Mouse (Mus musculus): ENCODE data around the gene Fancm.
"Not testable (repeated sequence)": the region's sequence is repeated elsewhere in the genome, so short reads cannot be mapped to it uniquely, and the experiment has no call there.

Fancm gene

DNA sequence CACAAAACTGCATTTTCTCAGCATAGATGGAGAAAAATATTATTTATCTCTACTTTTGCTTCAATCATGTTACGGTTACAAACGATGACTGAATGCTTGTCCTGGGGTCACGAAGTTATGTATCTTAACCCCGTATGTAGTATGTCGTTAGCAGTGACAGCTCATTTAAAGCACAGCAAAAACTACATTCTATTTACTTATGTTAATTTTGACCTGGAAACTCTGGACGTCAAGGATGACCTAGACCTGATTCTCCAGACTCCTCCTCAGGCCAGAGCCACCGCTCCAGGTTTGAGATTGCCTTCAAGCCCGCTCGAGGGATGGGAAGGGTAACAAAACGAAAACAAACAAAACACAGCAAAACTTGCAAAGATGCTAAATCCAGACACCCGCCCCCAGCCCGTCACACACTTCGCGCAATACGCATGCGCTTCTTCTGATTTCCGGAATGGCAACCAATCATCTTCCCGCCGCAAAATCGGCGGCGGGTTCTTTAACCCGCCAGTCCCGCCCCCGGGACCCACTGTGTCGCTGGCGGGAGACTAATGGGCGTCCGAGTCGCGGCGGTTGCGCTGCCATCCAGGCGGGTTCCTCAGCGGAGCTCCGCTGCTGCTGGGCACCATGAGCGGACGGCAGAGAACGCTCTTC is at the start of gene Fancm:
Gene Fancm (plus strand): TSS at position 519 of the 648 bp plus-strand sequence.
- DNase-seq (ENCODE audit: low spot score) = peak; percentile 89

DNA sequence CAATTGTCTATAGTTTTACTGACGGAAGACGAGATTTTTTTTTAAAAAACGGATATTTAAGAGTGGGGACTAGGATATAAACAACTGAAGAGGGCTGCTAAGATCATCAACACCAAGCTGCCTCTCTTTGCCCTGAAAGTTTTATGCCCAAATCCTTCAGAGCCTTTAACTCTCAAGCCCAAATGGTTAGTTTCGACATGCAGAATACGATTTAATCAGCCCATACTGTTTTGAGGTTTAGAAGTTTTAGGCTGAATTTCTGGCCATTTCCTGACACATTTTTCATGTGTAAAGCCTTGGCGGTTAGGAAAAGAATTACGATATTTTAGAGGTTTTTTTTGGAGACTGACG is 39.6 kb upstream of the Fancm start:
- DNase-seq (ENCODE audit: low spot score) = no peak

DNA sequence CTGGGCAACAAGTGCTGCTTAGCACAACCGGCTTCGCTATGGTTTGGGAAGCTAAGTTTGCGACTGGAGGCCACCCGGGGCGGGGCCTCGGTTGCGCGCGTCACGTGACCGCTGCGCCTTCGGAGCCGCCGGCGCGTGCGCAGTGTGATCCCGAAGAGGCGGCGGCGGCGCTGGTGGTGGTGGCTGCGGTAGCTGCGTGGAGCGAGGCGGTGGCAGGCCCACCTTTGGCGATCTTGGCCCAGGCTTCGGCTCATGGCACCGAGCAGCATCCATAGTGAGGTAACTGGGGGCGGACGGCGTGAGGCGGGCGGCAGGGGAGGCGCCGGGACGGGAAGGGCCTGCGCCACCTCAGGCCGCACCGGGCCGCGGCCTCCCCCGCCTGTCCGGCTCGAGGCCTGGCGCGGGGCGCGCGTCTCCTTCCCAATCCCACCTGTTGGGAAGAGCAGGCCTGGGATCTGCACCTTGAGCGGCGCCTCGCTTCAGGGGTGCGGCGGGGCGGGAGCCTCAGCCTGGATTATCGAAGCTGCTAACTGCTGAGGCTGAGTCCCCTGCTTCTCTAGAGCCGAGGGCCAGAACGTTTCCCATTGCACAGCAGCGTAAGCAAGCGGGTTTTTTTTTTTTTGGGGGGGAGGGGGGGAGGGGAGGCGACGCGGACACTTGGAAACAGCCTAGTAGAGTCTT is 39.1 kb upstream of the Fancm start, which contains the start of gene Prpf39:
Gene Prpf39 (plus strand): TSS at position 144 of the 681 bp plus-strand sequence.
- DNase-seq (ENCODE audit: low spot score) = peak; percentile 97

DNA sequence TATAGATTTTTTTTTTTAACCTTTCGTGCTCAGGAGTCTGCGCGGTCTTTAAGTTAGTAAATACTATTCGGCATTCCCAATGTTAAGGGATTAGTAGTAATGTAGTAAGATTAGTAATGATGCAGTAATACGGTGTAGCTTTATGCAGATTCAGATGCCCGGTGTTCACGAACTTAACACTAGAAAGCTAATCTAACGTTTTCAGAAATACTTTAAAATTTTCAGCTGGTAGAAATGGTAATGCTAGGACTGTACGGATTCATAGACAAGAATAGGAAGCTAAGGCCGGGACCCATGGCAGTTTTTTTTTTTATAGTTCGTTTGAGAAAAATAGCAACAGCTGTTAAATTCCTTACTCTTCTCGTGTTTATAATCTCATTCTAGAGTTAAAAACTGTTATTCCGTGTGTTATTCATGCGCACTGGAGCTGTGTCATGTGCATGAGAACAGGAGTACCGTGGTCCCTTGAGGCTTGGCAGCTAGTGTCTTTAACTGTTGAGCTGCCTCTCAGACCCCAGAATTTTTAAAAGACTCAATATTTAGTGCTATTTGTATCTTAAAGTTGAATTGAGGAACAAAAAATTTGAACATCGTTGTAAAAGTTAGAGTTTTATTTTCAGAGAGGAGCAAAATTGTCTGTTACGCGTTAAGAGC is 38.4 kb upstream of the Fancm start:
- no peak for DNase-seq (ENCODE audit: low spot score)

DNA sequence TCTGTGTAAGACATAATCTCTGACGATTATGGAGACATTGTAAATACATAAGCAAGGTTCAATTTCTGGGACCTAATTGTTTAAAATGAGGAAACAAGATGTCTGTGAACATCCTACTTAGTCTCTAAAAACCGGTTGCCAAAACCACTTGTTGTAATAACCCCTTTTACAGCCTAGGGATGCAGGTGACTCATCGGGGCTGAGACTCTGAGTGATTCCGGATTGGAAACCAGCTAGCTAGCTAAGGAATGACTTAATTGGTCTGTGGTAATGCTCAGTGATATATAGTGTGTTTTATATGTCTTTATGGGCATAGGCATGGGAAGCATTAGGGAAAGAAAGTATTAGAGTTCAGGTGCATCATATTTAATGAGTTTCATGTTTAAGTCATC is 37.9 kb upstream of the Fancm start:
- no peak for DNase-seq (ENCODE audit: low spot score)

DNA sequence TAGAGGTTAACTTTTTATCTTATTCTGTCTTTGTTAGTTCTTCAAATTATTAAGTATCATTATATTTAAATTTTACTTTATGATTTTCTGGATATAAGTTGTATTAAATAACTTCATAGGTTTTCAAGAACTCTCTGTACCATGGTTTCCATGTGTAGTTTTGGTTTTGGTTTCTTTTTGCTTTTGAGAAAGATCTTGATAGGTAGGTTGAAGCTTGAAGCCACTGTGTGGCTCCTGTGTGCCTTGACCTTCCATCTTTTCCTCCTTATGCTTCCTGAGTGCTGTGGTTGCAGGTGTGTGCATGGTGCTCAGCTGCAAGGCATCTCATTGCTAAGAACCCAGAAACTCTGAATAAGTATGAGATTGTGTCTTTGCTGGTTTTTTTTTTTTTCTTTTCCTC is 26.6 kb upstream of the Fancm start:
- no peak for DNase-seq (ENCODE audit: low spot score)

DNA sequence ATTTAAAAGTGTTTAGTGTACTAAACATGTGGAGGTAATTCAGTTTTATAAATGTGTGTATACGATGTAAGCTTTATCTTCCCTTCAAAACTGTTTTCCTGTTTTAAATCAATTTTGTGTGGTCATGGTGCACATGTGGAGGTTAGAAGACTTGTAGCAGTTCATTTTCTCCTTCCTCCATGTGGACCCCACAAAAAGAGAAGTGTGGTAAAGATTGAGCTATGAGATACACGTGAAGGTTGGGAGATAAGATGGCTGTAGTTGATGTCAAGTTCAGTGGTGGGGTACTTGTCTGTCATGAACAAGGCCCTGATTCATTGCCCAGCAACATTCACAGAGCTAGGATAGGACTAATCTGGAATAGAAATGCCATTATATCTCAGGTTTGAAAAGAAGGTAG is 17.2 kb upstream of the Fancm start:
- no peak for DNase-seq (ENCODE audit: low spot score)

DNA sequence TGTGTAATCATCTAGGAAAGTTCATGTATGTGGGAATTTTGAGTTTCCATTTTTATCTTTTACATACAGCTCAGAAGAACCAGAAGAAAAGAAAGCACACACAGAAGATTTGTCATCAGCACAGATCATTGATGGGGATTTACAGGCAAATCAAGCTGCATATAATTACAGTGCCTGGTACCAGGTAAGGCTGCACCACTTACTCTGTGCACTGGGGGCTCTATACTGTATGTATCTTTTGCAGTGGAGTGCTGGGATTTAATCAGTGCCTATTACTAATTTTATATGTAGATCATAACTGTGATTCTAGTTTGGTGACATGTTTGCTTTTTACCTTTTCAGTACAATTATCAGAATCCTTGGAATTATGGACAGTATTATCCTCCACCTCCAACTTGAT is 14.3 kb upstream of the Fancm start:
- no peak for DNase-seq (ENCODE audit: low spot score)

DNA sequence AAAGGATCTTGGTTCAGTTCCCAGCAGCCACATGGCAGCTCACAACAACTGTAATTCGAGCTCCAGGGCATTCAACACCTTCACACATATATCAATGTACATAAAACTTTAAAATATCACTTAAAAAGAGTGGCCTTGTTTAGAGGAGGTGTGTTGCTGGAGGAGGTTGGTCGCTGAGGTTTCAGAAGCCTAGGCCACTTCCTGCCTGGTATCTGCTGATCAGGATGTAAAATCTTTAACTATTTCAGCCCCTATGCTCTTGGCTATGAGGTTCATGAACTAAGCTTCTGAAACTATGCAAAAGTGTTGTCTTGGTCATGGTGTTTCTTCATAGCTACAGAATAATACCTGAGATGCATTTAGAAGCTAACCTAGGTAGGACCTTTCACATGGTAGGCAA is 10.2 kb upstream of the Fancm start:
- no peak for DNase-seq (ENCODE audit: low spot score)

DNA sequence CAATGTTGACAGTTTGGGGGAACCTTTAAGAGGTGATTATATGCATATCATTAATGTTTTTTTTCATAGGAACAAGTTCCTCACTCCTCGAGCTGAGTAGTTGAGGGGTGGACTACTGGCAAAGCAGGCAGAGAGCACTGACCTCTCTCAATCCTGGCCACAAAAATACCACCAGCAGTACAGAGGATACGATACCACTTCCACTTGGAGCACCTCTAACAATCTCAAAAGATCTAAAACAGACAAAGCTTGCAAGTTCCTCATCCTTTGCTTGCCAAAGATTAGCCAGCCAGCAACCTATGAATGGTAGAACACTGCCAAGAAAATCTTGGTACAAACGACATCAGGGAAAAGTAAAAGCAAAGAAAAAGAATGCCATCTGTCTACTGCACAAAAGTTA is 9.2 kb upstream of the Fancm start:
- no peak for DNase-seq (ENCODE audit: low spot score)

DNA sequence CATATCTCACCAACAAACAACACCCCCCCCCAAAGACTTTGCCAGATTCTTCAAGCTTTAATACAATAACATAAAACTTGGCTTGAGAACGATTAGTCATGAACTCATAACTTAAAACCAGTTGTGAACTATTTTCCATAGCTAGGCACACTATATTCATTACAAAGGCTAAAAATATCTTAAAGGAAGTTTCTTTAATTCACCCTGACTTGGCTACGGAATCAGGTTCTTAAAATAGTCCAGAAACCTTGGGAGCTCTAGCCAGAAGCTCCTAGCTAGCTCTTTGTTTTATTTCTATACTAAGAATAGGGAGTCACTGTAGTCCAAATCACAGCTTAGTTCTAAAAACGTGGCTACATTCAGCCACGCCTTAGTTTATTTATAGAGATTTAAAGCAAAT is 7.0 kb upstream of the Fancm start:
- no peak for DNase-seq (ENCODE audit: low spot score)

DNA sequence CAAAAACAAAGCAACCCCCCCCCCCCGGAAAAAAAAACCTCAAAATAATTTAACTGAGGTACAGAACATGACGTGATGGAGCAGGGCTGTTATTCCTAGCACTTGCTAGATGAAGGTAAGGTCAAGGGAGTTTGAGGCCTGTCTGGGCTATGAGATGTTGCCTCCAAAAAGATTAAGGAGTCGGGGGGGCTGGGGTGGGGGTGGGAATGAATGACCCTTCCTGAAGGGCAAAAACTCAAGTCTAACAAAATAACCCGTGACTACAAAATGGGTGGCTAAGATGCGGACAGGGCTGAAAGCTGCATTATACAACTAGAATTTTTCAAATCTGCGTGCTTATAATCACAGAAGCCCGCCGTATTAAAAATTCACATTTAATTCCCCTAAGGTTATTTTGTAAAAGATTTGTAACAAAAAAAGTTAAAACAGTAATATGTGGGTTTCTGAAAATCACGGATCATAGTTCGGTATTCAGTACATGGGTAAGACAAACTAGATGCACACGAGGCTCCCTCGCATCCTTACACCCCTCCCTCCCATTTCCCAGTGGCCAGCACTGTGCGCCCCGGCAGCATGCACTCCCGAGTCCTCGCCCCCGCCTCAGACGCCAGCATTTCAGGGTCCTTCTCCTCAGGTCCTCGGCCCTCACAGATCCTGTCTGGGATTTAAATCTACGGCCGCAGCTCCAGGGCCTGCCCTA is 2.3 kb upstream of the Fancm start:
- no peak for DNase-seq (ENCODE audit: low spot score)

DNA sequence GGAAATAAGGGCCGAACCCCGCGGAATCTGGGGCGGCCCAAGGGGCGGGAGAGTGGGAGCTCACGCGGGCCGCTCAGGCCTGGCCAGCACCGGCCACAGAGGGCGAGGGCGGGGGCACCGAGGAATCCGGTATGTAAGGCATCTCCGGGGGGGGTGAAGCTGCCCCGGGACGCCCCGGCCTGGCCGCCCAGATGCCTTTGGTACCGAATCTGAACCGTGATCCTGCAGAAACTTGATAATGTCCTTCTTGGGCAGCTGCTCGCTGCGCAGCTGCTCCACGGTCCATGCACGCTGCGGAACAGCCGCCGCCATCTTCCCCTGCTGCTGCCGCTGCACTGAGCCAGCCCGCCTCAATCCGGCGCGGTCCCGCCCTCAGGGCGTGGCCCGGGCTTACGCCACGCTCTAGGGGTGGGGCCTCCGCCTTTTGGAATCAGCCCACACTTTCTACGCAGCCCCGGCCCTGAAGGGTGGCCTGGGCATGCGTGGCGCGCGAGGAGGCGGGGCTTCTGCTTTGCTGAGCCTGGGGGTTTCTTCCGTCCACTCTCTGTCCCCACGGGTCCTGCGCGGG is 1.7 kb upstream of the Fancm start, which contains the start of gene Fkbp3:
Gene Fkbp3 (minus strand): TSS at position 397 of the 568 bp plus-strand sequence.
- DNase-seq (ENCODE audit: low spot score) = peak; percentile 99

DNA sequence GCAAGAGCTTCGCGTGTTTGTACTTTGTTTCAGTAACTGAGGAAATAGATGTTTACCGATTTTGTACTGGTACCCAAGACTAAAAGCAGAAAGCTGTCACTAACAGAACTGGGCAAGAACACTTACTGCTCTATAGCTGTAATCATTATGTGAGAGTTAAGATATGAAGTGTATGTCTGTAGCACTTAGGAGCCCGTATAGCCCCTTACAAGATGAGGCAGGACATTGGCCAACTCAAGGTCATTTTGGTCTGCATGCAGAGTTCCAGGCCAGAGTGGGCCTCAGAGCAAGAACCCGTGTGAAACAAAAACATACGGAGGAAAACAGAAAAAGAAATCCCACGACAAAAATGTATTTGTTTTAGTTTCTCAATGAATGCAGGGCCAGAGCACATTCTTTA is 752 bp upstream of the Fancm start:
- DNase-seq (ENCODE audit: low spot score) = no peak

DNA sequence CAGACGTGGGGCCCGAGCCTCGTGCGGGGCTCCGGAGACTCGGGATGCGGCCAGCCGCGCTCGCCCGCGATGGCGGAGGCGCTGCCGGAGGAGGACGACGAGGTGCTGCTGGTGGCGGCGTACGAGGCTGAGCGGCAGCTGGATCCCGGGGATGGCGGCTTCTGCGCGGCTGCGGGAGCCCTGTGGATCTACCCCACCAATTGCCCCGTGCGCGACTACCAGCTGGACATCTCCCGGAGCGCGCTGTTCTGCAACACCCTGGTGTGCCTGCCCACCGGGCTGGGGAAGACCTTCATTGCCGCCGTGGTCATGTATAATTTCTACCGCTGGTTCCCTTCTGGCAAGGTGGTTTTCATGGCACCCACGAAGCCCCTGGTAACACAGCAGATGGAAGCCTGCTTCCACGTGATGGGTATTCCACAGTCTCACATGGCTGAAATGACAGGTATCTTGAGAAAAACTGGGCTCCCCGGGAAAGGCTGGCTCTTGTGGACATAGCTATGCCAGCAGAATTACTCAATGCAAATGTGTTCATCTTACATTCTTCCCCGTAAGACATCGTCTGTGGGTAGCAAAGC is 419 bp downstream of the Fancm start:
- DNase-seq (ENCODE audit: low spot score) = peak; percentile 65

DNA sequence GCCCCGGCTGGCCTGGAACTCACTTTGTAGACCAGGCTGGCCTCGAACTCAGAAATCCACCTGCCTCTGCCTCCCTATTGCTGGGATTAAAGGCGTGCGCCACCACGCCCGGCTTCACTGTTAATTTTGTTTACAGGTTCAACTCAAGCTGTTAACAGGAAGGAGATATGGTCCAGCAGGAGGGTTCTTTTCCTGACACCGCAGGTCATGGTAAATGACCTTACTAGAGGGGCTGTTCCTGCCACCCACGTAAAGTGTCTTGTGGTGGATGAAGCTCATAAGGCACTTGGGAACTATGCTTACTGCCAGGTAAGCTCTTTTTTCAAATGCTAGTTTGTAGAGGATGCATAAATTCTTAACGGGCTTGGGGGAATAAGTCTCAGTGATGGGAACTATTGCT is 1.5 kb downstream of the Fancm start:
- DNase-seq (ENCODE audit: low spot score) = no peak

DNA sequence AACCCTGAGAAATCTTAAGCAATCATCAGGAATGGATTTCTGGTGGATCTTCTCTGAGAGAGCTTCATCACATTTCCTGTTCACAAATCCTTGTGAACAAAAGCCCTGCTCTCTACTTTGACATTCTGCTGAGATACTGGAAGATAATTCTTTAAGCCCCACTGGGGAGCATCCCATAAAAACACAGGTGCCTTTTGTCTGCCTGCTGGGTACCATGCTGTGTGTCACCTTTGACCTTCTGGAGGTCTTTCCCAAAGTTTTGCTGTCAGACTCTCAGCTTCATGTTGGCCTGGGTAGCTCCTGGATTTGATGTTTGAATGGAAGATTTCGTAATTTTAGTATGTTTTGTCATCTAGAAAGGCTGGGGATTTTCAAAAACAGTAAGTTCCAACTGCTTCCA is 33.3 kb downstream of the Fancm start:
- DNase-seq (ENCODE audit: low spot score) = no peak

DNA sequence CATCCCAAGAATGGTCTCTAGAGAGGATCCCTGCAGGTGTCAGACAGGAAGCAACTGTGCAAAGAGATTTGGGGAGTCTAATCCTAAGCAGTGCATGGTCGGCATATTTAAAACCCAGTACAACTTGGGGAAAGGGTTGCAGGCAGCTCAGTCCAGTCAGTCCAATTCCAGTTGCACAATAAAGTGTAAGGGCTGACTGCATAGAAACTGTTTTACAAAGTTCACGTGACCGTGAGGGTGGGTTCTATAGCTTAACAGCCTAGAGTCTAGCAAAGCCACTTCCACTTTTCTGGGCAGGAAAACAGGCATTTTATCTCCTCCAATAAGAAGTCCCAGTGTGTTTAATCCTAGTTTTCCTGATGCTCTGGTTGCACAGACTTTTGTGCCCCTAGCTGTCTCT is 36.1 kb downstream of the Fancm start:
- no peak for DNase-seq (ENCODE audit: low spot score)

DNA sequence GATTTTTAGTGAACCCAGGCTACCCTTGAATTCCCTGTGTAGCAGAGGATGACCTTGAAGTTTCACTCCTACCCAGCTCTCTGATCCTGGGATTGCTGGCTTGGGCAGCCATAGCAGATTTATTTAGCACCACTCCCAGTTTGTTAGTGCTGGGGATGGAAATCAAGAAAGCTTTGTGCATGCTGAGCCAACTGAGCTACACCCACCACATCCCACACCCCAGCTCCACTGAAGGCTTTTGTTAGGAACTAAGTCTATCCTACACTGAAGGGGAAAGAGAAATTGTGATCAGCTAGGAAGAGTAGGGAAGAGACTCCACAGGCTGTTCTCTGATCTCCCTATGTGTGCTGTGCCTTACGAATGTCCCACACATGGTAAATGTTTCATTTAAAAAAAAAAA is 37.4 kb downstream of the Fancm start:
- DNase-seq (ENCODE audit: low spot score) = no peak

DNA sequence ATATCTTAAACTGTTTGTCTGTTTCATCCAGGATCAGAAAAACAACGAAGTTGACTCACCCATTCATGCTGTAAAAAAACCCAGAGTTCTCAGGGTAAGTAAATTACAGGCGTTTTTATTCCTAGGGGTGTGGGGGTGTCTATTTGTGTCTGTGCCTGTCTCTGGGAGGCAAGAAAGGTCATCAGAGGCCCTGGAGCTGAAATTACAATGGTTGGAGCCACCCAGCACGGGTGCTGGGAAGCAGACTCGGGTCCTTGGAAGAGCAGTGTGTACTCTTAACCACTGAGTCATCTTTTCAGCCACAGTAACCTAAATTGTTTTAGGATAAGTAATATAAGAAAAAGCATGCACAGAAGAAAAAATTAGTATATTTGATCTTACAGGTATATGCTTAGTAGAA is 38.5 kb downstream of the Fancm start:
- DNase-seq (ENCODE audit: low spot score) = no peak

DNA sequence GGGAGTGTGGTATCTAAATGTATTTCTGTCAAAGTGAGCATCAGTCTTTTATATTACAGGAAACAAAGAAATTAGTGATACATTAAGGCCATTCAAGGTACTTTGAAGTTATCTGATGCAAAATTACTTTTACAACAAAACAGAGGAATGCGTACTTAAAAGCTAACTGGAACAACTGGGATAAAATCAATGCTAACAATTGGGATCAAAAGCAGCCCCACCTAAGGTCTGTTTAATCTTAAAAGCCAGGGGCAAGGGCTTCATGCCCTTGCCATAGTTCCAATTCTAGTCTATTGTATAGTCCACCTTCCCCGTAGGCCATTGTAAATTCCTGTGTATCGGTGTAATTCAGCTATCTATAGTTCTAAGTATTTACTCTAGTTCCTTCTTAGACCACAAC is 39.6 kb downstream of the Fancm start:
- not testable (repeated sequence) for DNase-seq (ENCODE audit: low spot score)

DNA sequence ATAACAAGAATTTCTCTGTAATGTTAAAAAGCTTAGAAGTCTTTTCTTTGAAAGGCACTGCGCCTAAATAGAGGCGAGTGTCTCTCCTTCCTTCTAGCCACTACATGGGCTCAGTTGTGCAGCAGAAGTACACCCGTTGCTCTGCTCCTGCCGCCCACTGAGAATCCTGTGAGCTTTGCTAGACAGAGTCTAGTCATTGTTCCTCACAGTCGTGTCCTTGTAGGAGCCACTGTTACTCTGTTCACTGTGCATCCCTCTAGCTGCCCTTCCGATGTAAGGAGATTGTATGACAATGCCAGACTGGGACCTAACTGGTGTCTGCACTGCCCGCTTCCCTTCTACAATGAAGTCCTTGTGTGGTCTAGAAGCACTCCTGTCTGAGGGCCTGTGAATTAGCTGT is 43.6 kb downstream of the Fancm start:
- DNase-seq (ENCODE audit: low spot score) = no peak
